In the genomic region with DNA sequence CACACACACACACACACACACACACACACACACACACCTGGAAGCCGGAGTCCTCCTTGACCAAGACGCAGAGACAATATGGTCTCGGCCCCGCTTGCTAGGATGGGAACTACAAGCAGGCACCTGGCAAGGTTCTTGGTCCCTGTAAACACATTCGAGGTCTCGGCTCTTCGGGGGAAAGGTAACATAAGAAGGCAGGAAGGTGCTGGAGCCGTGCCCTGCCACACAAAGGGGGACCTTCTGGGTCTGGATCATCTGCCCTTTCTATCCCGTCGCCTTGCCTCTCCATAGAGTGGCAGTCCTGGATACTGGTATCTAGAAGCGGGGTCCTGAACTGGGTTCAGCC, we compare ENCODE assay signal across 21 mouse cellular contexts.
"Had no signal": no experiment of that assay in that cellular context is flagged by ENCODE, and none has a peak within 500 bp of the region (broad histone marks: within the 10 kb centered on the region; RNA-seq: fewer than 3 reads in every experiment).

No protein-coding gene starts in this region.

- H3K27me3 ChIP-seq: limb, embryonic 12.5 days; limb, embryonic 13.5 days; limb, embryonic 15.5 days; liver, embryonic 12.5 days; liver, embryonic 13.5 days; liver, embryonic 15.5 days; lung, embryonic 15.5 days; midbrain, embryonic 12.5 days; midbrain, embryonic 13.5 days; midbrain, embryonic 15.5 days; neural tube, embryonic 12.5 days had no signal

- H3K4me1 ChIP-seq: limb, embryonic 10.5 days; limb, embryonic 12.5 days; limb, embryonic 13.5 days; limb, embryonic 15.5 days; liver, embryonic 15.5 days; midbrain, embryonic 10.5 days; midbrain, embryonic 12.5 days; midbrain, embryonic 13.5 days; midbrain, embryonic 15.5 days; neural tube, embryonic 12.5 days had no signal

- H3K4me3 ChIP-seq: limb, embryonic 10.5 days; limb, embryonic 12.5 days; limb, embryonic 13.5 days; limb, embryonic 15.5 days; liver, embryonic 12.5 days; liver, embryonic 13.5 days; liver, embryonic 15.5 days; lung, embryonic 15.5 days; megakaryocyte, embryonic 14.5 days; midbrain, embryonic 10.5 days; midbrain, embryonic 12.5 days; midbrain, embryonic 13.5 days; midbrain, embryonic 15.5 days; myocyte; neural tube, embryonic 12.5 days had no signal

- ATAC-seq: liver, embryonic 12.5 days had no signal

- H3K9ac ChIP-seq: limb, embryonic 12.5 days; limb, embryonic 13.5 days; limb, embryonic 15.5 days; liver, embryonic 12.5 days; liver, embryonic 13.5 days; liver, embryonic 14.5 days; liver, embryonic 15.5 days; liver, postnatal 0 days; lung, embryonic 14.5 days; lung, embryonic 15.5 days; midbrain, embryonic 12.5 days; midbrain, embryonic 13.5 days; midbrain, embryonic 15.5 days; neural tube, embryonic 12.5 days had no signal

- H3K4me2 ChIP-seq: limb, embryonic 12.5 days; limb, embryonic 13.5 days; limb, embryonic 15.5 days; liver, embryonic 11.5 days; liver, embryonic 12.5 days; liver, embryonic 13.5 days; liver, embryonic 15.5 days; lung, embryonic 14.5 days; lung, embryonic 15.5 days; midbrain, embryonic 11.5 days; midbrain, embryonic 12.5 days; midbrain, embryonic 13.5 days; midbrain, embryonic 15.5 days; neural tube, embryonic 12.5 days had no signal

- H3K27ac ChIP-seq: limb, embryonic 10.5 days; limb, embryonic 12.5 days; limb, embryonic 13.5 days; limb, embryonic 15.5 days; liver, embryonic 12.5 days; liver, embryonic 13.5 days; liver, embryonic 14.5 days; liver, embryonic 15.5 days; lung, embryonic 15.5 days; macrophage; midbrain, embryonic 10.5 days; midbrain, embryonic 12.5 days; midbrain, embryonic 13.5 days; midbrain, embryonic 15.5 days; neural tube, embryonic 12.5 days had no signal

- H3K9me3 ChIP-seq: limb, embryonic 15.5 days; liver, embryonic 13.5 days; liver, embryonic 15.5 days; lung, embryonic 15.5 days; midbrain, embryonic 13.5 days; midbrain, embryonic 15.5 days had no signal
